Mouse (Mus musculus) gastrocnemius, postnatal 25 days (tissue): ENCODE measurements around the gene Tpt1. TPM values are rescaled to one million over a fixed set of nuclear protein-coding genes. Genes with fewer than 3 reads are reported as not detected.
A peak's percentile ranks its signal among the peaks of the same experiment; 100 is the strongest.
"Not testable (repeated sequence)": the region's sequence is repeated elsewhere in the genome, so short reads cannot be mapped to it uniquely, and the experiment has no call there.

ENCODE experiments used
- DNase-seq: peaks from one replicate; pipeline ENCODE4 v3.0.0; 2022
- total RNA-seq, 2 experiments: library from RNA; stranded (reverse); gene quantifications; 1 replicate in 1 of 2; 2 replicates in 1 of 2; pipeline ENCODE4 v1.2.3; 2021

Gene Tpt1
- total RNA-seq, 2 experiments from 2014 or later: 2,961 to 2,964 TPM

GRCm38 (mm10) chr14:75841758-75842157 is 3.1 kb upstream of the Tpt1 start:
- not testable (repeated sequence) for DNase-seq

DNA sequence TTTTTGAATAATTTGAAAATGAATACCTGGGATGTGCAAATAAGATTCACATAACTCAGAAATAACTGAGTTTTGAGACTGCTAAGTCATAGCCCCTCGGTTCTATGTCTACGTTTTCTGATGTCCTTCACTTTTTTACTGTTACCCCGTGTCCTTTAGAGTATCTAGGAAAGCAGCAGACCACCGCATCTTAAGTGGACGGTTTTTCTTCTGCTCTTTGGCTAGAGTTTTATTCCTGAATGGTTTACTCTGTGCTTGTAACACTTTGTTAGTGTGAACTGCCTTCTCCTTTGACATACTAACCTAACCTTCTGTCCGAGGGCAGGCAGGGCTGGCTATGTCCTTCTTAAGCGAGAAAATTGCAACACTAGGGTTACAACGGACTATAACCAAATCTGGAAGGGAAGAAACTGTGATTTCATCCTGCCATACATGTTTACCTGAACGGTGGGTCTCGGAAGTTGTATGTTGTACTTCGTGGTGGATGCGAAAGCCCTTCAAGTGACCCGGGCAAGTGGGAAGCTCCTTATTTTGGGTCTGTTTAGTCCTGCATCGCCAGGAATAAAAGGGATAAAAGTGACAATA is 690 bp upstream of the Tpt1 start:
- no peak for DNase-seq

- DNase-seq: peak; percentile 88
Measured at GRCm38 (mm10) chr14:75845698-75846115, 814 bp downstream of the Tpt1 start.

DNA sequence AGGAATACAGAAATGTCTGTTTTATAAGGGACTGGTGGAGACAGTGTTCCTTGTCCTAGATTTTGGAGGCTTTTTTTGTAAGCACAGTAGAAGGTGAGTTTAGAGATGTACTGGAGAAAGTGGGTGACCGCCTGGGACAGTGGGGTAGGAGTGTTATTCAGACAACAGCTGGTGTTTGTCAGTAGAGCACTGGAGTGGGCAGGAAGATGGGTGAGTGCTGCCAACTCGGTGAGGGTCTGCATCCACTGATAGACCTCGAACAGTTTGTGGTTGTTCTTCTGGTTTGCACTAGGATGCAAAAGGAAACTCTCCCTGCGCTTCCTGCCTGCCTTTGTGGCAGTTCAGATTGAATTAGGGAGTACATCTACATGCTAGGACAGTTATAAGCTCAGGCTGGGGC is 2.8 kb downstream of the Tpt1 start:
- DNase-seq: no peak

GRCm38 (mm10) chr14:75848482-75848881 is 3.6 kb downstream of the Tpt1 start:
- no peak for DNase-seq

GRCm38 (mm10) chr14:75849236-75849635 is 4.3 kb downstream of the Tpt1 start:
- no peak for DNase-seq

DNA sequence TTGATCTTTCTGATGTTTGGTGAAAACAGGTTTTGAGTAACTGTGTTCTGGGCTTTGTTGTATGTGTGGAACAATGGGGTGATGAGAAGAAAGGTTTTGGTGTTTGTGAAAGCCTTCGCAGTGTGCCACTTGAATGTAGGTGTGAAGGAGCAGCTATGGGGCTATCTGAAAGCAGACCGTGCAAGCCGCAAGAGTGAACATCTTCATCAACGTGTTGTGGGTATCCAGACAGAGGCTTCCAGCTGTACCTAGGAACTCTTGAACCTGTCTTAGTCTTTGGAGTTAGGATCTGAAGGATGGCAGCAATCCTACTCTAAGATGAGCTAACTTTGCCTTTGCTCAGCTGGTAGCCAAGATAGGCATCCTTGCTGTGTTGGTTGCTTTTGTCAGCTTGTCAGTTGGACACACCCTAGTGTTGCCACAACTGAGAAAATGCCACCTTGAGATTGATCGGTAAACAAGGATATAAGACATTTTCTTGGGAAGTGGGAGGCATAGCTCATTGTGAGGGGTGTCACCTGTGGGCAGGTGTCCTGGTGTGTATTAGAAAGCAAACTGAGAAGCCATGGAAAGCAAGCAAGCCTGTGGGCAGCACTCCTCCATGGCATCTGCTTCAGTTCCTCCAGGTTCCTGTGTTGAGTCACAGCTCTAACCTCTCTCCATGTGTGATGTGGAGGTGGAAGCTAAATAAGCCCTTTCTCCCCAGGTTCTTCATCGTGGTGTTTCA is 5.1 kb downstream of the Tpt1 start:
- no peak for DNase-seq

- DNase-seq: no peak
Measured at GRCm38 (mm10) chr14:75850819-75851218, 5.9 kb downstream of the Tpt1 start.

DNA sequence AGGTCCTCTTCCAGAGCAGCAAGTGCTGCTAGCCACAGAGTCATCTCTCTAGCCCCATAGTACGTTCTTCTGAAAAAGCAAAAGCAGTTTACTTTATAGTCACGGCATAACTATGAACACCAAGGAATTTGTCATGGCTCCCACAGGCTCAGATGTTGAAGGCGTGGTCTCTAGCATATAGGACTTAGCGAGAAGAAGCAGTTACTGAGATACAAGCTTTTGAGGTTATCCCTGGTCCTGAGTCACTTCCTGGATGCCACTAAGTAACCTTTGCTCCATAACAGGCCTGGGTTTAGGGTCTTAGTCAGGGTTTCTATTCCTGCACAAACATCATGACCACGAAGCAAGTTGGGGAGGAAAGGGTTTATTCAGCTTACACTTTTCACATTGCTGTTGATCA is 7.1 kb downstream of the Tpt1 start:
- DNase-seq: no peak

DNA sequence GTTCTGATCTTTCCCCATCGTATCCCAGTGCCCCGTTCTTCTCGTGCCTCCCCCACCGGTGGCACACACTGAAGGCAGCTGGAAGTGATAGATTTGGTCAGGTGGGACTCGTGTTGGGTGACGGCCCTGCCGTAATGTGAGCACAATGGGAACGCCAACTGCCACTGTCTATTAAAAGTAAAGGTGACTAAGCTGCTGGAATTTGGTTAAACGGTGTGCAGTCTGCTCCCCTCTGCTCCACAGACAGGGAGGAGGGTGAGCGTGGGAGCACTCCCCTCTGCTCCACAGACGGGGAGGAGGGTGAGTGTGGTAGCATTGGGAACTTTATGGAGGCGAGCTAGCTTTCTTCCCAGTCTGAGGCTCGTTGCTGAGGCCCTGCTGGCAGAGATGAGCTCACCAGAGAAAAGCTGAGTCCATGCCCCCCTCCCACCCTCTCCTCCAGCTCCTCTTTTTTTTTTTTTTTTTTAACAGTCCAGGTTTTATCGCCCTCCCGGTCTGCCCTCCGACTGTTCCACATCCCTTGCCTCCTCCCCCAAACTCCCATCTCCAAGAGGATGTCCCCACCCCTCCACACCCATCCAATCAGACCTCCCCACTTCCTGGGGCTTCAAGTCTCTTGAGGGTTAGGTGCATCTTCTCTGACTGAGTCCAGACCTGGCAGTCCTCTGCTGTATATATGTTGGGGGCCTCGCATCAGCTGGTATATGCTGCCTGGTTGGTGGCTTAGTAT is 10.5 kb downstream of the Tpt1 start:
- no peak for DNase-seq

GRCm38 (mm10) chr14:75858181-75858580 is 13.3 kb downstream of the Tpt1 start:
- DNase-seq: no peak

DNA sequence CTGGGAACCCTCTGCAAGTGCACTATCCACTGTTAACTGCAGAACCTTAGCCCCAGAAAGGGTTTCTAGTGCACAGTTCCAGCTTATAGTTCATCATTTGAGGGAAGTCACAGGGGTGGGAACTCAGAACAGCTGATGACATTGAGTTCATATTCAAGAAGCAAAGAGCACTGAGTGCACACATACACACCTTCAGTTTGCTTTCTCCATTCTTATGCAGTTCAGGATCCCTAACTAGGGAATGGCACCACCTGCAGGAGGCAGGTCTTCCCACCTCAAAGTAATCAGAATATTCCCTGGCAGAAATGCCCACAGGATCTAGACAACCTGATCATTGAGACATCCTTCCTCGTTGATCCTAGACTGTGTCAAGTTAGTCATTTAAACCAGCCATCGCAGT is 14.7 kb downstream of the Tpt1 start:
- no peak for DNase-seq

DNA sequence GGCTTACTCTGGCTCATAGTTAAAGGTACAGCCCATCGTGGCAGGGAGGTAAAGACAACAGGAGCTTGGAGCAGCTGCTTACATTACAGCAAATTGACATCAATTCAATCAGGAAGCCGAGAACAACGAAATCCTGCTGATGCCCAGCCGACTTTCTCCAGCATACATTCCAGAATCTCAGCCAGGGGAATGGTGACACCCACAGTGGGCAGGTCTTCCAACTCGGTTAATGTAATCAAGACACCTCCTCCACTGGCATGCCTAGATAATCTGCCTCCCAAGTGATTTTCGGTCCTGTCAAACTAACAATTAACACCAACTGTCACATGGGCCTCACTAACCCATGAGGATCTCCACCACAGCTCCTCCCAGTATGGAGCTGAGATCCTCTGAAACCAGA is 17.8 kb downstream of the Tpt1 start:
- no peak for DNase-seq

DNA sequence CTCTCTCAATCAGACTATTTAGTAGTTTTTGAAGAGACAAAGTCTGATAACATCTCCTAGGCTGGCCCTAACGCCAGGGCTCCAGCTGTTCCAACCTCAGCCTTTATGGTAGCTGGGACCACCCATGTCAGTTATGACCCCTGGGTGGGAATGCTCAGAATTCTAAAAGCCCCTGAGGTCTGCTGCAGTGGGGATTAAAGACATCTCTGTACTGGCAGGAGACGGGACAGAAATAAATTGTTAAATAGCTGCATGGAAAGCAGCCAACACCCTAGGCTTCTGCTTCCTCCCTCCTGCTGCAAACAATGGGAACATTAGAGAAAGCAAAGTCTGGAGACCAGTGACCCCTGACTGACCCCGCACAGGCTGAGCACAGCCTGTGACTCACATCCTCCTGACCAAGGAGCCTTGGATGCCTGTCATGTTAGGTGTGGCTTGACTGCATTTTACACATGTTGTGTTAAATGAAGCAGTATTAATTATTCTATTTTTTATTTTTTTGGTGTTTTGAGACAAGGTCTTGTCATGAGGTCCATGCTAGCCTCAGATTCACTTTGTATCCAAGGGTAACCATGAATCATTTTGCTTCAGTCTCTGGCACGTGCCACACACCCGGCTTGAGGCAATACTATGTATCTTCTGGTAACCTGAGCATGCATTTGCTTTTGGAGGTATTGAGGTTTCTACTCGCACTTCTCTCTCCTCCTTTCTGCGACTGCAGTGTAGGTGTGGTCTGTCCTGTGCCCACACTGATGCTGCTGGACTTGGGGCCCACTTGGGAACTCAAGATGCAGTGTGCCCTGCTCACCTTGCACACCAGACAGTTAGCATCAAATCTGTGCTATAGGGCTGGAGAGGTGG is 18.9 kb downstream of the Tpt1 start:
- peak; percentile 76 for DNase-seq

DNA sequence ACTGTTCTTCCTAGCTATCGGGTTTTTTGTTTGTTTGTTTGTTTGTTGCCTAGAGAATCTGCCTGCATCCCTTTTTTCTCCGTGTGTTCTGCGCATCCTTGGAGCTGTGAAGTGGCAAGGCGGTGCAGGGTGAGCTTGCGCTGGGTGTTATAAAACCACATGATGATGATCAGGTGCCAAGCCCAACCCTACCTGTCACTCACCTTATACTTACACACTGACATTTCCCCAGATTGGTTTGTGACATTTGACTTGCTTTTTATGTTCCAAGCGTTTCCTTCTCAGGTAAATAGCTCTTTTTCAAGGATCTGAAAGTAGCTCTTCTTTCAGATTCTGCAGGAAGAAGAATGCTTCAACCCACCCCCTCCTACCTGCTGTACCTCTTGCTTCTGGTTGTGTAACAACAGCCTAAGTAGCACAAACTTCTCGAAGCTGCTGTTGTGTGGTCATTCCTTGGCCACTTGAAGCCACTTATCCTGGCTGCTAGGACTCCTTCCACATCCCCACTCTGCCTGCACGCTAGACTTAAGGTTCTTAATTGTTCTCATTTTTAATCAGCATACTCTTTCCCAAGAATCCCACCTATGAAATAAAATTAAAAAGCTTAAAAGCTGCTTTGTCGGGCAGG is 21.9 kb downstream of the Tpt1 start:
- DNase-seq: no peak

- DNase-seq: not testable (repeated sequence)
Measured at GRCm38 (mm10) chr14:75868028-75868427, 23.1 kb downstream of the Tpt1 start.

- no peak for DNase-seq
Measured at GRCm38 (mm10) chr14:75869769-75870363, 25.0 kb downstream of the Tpt1 start.

- no peak for DNase-seq
Measured at GRCm38 (mm10) chr14:75870631-75871030, 25.7 kb downstream of the Tpt1 start.

DNA sequence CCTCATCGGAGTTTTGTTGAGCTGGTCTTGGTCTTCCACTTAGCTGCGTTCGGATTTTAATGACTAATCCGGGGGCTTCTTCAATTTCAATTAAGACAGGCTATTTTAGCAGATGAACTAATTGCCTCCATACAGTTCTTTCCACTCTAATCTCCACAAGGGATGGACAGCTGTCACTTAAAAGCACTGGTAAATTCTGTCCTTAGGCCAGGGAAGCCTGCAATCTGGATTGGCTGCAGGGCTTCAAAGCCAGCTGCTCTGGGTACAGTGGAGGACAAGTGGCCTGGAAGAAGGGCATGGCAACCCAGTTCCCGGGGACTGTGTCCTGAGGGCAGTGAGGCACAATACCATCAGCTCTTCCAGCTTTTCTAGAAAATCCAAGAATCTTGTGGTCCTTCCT is 26.2 kb downstream of the Tpt1 start:
- DNase-seq: no peak

DNA sequence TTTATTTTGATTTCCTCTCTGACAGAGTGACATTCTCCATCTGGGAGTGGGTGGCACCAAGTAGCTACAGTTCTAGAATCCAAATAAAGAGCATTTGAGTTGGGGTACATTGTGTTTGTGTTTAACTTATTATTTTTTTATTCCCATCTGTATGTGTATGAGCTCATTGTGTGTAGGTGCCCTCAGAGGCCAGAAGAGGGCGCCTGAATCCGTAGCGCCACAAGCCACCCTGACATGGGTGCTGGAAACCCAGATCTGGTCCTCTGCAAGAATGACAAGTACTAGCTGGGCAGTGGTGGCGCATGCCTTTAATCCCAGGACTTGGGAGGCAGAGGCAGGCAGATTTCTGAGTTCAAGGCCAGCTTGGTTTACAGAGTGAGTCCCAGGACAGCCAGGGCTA is 26.9 kb downstream of the Tpt1 start:
- DNase-seq: no peak

DNA sequence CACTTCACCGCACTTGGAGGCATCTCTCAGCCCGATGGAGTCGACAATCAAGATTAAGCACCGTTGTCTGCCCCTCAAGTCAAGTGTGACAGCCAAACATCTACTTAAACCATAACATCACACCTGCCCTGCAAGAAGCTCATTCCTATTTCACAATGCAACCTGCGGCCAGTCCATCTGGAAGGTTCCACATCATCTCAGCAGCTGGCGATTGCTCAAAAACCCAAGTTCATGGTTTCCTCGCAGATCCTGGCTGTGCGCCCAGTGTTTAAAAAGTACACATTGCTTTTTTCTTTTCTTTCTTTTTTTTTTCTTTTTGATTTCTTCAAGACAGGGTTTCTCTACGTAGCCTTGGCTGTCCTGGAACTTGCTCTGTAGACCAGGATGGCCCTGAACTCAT is 28.7 kb downstream of the Tpt1 start:
- DNase-seq: no peak
